Mouse (Mus musculus) cerebellum, postnatal 4 days (tissue): ENCODE results near the gene Clip1.

ENCODE experiments used
- DNase-seq, 2 experiments: peaks; one replicate each; pipeline ENCODE4 v3.0.0; 2022; ENCODE audit warnings: low spot score in 2 of 2, mixed read lengths in 1 of 2

Clip1 gene

GRCm38 (mm10) chr5:123603496-123603895 is 80.9 kb downstream of the Clip1 start:
- DNase-seq, result no peak

DNA sequence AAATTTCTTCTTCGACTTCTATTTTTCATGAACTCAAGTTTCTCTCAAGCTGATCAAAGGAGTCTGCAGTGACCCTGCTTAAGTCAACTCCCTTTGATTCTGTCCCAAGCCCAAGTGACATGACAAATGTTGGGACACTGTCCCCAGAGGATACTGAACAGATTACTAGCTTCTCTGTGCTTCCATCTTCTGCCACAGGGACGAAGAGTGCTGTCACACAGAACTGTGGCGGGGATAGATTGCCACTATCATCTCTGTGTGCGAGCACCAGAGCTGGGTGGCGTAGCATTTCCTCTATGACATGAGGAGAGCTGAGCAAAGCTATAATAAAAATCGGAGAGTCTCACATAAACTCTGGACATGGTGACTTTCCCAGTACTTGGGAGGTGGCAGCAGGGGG is 82.2 kb downstream of the Clip1 start:
- DNase-seq, result no peak

DNA sequence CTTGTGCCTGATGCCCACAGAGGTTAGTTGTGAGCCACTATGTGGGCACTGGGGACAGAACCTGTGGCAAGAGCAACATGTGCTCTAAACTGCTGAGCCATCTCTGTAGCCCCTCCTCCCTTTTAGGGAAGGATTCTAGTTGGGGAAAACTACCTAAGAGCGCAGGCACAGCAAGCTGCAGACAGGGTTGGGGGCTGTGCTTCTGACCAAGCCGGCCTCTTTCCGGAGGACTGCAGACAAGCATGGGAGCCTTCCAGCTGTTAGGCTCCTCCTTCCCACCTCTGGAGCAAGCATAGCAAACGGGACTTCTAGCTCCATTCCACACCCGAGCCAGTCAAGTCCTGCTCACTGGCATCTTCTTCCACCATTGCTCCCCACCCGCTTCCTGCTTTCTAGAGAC is 85.1 kb downstream of the Clip1 start:
- no peak for DNase-seq

GRCm38 (mm10) chr5:123593622-123594280 is 90.7 kb downstream of the Clip1 start:
- no peak for DNase-seq

GRCm38 (mm10) chr5:123580043-123580442 is 104.4 kb downstream of the Clip1 start:
- no peak for DNase-seq

DNA sequence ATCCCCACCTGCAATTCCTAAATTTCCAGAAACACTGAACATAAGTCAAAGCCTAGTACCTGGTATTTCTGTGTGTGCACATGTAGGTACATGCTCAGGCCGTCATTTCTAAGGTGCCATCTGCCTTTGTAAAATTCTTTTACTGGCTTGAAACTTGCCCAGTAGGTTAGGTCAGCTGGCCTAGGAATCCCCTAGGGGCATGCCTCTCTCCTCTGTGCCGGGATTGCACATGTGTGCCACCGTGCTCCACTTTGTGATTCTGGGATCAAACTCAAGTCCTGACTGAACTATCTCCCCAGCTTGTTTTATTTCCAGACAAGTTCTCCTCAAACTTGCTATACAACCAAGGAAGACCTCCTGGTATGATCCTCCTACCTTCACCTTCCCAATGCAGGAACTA is 107.7 kb downstream of the Clip1 start:
- no peak for DNase-seq

GRCm38 (mm10) chr5:123573362-123573761 is 111.1 kb downstream of the Clip1 start:
- DNase-seq, result no peak

GRCm38 (mm10) chr5:123572357-123573186 is 111.8 kb downstream of the Clip1 start, which contains the start of gene Vps33a:
Gene Vps33a, minus strand, starts transcription at chr5:123573038.
- peak; percentile 97 to 98 for DNase-seq

DNA sequence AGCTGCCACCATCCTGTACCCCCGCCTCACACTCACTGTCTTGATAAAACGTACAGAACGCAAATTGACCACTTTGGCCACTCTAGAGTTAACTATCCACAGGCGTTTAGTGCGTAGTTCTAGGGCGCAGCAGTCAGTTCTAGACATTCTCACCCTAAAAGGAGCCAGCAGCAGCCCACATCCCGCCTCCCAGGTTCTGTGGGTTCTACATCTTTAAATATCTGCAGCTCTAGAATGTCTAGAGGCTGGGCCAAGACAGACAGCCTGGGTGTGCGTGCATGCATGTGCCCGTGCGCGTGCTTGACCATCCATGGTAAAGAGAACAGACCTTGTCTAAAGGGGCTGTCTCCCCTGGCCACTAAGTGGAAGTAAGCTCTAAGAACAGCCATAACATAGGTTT is 123.3 kb downstream of the Clip1 start:
- no peak for DNase-seq

- no peak for DNase-seq
Observed at GRCm38 (mm10) chr5:123559588-123559987, 124.8 kb downstream of the Clip1 start.

DNA sequence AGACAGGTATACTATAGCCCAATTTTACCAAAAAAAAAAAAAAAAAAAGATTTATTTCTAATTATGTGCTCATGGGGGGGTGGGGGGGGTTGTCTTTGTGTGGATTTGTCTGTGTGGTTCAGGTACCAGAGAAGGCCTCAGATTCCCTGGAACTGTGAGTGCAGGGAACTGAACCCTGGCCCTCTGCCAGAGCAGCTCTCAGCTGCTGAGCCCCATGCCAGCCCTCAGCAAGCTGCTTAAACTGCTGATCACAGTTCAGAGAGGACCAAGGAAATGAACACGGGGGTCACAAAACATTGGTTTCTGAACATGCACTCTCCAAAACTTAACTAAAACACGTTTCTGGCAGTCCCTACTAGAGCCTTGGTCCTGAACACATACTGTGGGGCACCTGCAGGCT is 128.0 kb downstream of the Clip1 start:
- DNase-seq, result peak in 1 of 2 experiments; percentile 73

- DNase-seq, result no peak
Observed at GRCm38 (mm10) chr5:123555693-123556092, 128.7 kb downstream of the Clip1 start.

- DNase-seq, result no peak
Observed at GRCm38 (mm10) chr5:123533801-123534200, 150.6 kb downstream of the Clip1 start.

DNA sequence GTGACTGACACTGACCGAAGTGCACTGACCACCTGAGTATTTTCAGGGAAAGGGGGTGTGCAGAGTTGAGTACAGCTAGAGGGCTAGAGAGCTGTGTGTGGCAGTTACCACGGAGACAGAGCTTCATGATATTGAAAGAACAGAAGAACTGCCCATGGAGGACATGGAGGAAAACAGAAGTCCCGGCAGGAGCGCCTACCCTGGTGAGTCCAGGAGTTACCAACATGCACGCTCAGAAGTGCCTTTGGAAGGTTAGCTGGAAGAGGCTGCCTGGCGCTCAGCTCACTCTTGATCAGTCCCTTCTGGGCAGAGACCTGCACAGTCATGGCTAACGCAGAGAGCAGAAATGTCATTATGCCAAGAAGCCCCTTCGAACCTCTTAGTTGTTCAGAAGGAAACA is 154.4 kb downstream of the Clip1 start:
- DNase-seq, result no peak

GRCm38 (mm10) chr5:123528641-123529040 is 155.8 kb downstream of the Clip1 start:
- DNase-seq, result no peak
